Mouse (Mus musculus) c-Kit-positive CD71-positive TER-119-positive erythroid progenitor cells, embryonic 14.5 days (primary cell): ENCODE results near the gene Ankrd33.

Experiments used
- DNase-seq: peaks from one replicate; pipeline ENCODE4 v3.0.0-alpha.2; 2013; ENCODE audit warnings: low spot score

Gene Ankrd33

DNA sequence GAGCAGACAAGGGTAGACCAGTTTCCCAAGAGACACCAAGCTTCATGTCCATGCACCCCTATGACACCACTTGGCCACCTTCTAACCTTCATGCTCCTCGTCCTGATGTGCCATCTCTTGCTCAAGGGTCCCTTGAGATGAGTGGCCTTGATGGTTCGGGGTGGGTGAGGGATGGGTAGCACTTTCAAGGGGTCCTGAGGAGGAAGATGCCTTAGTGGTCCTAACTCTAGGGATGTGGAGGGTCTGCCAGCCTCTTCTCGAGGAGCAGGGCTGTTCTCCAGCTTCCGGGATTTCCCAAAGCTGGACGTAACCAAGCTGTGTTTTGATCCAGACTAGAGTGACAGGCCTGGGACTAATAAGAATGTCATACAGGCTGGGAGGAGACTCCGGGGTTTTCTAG lies 10.0 kb downstream of the Ankrd33 start:
- no peak for DNase-seq

DNA sequence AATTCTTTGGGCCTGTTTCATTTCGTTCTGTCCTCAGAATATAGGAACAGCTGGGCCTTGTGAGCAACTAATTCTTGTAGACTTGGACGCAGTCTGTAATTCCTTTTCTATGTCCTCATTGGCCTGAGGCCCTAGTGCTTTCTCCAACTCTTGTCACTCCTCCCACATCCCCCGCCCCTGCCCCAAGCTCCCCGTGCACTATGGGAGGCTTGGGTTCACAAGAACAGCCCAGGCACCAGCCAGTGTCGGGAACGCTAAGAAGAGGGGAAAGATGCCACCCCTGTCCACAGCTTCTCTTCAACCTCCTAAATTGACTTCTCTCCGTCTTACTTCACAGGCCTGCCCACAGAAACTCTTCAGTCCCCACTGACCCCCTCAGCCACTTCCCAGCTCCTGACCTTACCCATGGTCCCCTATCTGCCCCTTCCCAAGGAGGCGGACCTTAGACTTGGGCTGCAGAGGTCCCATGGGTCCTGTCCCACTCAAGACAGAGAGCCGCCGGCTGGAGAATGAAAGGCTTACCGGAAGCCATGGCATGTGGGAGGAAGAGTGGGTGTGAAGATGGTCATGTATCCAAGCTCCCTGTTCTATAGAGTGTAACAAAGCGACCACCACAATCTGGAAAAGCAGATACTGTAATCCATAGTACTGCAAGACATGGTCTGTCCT lies 11.5 kb downstream of the Ankrd33 start:
- DNase-seq, result no peak

DNA sequence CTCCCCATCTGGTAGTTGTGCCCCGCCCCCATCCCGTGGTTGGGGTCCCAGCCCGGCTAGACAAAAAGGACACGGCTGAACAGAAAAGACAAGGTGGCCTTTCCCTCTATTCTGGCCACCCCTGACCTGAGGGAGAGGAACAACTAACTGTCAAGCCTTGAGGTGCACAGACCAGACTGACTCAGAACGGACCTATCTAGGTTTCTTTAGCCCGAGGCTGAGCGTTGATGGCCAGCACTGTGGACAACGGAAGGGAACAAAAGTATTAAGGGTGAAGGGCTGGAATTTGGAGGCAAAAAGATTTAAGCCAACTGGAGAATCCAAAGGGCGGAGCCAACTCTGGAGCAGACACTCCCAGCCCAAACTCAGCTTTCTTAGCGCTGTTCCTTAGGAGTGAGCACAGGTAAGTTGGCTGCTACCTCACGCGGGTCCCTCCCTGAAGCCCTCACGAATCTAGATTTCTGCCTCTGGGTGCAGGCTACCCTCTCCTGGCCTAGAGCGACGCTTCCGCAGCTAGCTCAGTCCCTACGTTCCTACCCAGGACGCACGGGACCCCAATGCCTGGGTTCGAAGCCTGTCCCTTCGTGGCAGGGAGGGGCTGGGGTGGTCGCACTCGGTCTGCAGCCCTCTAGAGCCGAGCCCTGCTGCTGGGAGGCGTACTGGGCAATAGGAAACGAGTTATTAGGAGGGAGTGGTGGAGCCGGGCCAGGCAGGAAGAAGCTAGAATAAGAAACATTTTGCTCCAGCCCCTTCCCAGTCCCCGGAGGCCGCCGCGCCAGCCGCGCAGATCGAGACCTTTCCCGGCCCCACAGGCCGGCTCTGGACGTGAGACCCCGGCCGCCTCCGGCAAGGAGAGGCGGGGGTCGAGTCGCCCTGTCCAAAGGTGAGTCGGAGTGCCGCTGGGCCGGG lies 12.9 kb downstream of the Ankrd33 start, which contains the start of gene Acvrl1:
Gene Acvrl1, plus strand, starts transcription at position 342 of the 909 bp plus-strand sequence.
- no peak for DNase-seq

DNA sequence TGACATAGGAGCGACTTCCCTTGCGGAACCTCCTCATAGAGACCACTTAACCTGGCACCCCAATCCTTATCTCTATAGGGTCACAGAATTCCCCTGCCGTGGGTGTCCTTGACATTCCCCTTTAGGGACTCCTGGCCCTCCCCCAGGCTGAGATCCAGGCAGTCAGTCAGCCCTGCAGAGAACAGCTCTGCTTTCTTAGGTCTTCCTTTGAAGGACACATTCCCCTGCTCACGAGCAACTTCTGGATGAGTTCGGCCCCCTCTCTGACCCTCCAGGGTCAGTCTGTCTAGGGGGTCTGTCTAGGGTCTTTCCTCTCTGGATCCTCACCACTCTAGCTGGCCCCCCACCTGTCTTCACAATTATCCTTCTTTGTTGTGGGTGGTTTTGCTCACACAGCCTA lies 13.9 kb downstream of the Ankrd33 start:
- no peak for DNase-seq

DNA sequence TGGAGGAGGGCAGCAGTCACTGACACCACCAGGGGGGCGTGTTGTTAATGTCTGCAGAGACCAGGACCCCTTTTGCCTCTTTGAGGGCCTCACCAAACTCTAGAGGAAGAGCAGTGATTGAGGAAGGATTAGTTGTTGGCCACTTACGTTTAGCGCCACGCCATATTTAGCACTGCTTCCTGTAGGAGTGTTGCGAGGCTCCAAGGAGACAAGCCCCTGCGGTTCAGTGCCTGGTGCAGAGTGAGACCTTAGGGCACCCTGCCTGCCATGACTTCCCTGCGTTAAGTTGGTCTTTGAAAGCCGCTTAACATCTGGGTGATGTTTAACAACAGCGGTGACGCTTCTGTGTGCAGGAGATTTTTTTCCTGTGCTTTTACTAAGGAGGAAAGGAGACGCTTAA lies 15.9 kb downstream of the Ankrd33 start:
- no peak for DNase-seq

DNA sequence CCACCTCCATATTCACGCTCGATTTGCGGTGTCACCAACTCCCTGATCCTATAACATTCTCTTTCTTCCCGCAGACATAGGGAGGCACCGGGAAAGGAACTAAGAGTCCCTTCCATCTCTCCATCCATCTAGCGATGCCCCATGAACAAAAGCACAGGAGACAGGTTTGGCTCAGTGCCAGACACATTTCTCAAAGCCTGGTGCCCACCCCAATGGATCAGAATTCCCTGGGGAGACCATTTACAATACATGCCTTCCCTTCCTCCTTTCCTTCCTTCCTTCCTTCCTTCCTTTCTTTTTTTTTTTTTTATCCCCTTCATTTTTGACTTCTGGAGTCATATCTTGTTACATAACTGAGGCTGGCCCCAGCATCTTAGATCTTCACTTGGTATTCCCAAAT lies 16.5 kb downstream of the Ankrd33 start:
- no peak for DNase-seq

DNA sequence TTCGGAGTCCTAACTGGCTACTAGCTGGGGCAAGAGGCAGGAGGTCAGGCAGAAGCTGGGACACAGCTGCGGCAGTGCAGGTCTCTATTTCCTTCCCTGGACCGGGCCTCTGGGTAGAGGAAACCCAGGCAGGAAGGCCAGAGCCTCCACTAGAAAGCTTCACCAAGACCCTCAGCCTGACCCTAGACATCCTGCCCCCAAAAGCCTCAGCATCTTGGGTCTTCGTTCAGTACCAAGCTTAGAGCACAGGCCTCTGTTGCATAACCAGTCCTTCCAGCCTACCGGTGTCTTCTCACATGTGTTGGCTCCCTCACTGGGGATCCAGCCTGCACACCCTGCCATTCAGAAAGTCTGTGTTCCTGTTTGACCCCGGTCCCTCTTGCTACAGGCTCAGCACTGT lies 17.2 kb downstream of the Ankrd33 start:
- no peak for DNase-seq

DNA sequence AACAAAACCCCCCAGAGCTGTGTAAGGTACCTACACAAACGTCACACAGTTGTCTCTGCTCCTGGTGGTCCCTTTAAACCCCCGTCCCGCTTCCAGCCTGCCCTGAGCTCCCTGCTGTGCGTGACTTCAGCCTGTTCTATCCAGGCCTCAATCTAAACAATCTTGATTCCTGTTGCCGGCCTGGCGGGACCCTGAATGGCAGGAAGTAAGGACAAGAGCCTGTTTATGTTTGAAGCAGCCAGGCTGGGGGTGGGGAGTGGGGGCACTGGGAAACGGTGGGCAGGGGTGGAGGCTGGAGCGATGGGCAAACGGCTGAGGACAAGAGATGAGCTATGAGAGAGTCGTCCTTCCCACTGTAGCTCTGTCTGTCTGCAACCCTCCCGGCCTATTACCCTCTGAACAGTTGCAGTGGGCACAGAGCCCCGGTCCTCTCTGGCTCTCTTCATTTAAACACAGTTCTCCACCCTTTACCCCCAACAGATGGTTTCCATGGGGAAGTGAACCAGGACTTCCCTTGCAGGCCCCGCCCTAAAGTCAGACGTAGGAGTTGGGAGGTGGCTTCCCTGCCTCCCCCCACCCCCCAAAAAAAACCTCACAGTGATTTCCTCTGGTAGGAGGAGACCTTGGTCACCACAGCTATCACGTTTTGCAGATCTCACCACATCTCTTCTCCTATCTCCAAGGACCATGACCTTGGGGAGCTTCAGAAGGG lies 18.6 kb downstream of the Ankrd33 start:
- DNase-seq, result no peak

DNA sequence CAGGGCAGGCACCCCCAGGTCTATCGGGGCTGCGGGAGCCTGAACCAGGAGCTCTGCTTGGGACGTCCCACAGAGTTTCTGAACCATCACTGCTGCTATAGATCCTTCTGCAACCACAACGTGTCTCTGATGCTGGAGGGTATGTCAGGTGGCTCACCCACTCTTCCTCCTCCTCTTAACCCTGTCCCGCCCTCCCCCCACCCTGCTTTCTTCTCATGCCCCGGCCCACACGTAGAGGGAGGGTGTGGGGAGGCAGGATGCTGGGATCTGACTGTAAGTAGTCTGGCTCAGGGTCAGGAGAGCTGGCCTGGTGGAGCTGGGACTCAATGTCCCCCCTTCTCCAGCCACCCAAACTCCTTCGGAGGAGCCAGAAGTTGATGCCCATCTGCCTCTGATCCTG lies 19.9 kb downstream of the Ankrd33 start:
- no peak for DNase-seq

DNA sequence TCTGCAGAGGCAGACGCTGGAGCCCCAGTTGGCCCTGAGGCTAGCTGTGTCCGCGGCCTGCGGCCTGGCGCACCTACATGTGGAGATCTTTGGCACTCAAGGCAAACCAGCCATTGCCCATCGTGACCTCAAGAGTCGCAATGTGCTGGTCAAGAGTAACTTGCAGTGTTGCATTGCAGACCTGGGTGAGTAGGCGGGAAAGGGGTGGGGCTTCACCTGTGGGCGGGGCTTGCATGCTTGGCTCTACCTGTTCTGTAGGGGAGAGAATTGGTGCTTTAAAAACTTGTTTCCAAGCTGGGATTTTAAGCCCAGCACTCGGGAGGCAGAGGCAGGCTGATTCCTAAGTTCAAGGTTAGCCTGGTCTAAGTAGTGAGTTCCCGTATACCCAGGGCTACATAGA lies 21.9 kb downstream of the Ankrd33 start:
- no peak for DNase-seq

DNA sequence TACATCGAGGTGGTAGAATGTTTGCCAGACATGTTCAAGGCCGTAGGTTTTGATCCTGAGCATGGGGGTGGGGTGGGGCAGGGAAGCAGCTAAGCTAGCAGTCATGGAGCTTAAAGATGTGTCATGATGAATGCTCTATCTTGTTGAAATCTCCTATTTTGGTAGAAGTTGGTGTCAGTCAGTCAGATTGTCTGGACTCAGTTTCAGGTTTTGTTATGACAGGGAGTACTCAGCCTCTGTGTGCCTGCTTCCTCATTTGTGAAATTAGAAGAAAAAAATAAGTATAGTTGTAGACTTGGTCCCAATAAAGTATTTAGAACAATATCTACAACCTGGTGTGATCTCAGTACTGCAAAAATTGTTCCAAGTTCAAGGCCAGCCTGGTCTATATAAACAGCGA lies 23.1 kb downstream of the Ankrd33 start:
- DNase-seq, result no peak

DNA sequence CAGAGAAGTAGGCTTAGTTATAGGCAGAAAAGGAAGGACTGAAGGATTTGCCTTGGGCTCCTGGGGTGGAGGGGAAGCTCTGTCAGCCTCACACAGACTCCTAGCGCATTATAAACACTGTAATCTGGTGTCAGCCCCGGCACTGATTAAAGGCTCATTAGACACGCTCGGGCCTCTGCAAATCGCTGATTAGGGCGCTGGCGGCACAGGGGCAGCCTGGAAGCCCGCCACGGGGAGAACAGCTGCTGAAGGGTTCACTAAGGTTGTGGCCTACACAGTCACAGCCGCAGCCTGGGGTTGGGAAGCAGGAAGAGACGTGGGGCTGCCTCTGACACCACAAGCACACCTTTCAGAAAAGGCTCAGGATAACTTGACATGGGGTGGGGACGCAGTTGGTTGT lies 24.3 kb downstream of the Ankrd33 start:
- peak; percentile 37 for DNase-seq

DNA sequence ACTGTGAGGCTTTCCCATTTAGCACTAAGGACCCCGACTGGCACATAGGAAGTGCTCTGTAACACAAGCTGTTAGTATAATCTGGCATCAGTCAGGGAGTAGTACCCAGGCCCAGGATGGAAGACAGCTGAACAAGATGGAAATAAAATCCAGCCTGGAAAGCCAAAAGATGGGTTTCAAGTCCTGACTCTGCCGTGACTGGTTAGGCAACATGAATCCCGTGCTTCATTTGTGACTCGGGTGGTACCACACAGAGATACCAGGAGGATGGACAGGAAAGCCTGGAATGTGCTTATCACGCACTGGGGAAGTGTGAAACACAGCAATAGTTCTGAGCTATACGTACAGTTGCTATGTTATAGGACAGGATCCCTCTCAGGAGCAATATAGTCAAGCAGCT lies 25.0 kb downstream of the Ankrd33 start:
- no peak for DNase-seq

DNA sequence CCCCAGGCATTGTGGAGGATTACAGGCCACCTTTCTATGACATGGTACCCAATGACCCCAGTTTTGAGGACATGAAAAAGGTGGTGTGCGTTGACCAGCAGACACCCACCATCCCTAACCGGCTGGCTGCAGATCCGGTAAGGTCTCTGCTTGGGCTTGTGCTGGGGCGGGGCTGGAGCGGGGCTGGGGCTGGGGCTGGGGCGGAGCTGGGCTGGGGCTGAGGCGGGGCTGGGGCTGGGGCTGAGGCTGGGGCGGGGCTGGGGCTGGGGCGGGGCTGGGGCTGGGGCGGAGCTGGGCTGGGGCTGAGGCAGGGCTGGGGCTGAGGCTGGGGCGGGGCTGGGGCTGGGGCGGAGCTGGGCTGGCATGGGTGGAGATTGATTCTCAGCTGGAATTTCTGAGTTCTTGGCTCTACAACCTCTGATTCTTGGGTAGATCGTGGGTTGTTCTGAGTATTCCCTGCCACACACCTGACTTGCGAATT lies 25.5 kb downstream of the Ankrd33 start:
- DNase-seq, result peak; percentile 33

DNA sequence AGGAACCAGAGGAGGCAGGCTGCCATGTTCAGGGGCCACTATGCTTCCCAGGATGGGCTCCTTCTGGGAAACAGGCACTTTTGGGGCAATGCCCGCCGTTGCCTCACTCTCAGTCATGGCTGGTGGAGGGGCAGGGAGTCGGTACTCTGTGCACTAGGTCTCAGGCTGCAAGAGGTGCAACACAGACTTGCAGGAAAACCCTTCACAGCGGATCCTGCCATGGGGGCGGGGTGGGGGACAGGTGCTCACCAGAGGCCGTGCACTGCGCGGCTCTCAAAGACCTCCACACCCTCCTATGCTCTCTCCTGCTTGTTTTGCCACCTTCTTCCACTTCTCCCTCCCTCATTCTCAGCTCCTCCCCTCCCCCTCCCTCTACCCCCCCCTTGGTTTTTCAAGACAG lies 27.1 kb downstream of the Ankrd33 start:
- DNase-seq, result no peak

DNA sequence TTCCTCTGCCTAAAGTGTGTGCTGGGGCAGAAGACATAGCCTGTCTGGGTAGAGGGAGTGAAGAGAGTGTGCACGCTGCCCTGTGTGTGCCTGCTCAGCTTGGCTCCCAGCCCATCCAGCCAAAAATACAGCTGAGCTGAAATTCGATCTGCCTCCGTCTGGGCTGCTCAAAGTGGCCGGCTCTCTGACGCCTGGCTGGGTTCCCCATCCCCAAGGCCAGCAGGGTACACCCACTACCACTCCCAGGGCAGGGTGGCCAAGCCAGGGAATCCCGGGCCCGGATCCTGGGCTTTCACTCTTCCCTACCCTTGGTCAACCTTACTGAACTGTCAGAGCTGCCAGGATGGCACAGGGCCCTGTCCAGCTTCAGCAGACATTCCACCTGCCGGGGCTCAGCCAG lies 27.9 kb downstream of the Ankrd33 start:
- DNase-seq, result no peak

DNA sequence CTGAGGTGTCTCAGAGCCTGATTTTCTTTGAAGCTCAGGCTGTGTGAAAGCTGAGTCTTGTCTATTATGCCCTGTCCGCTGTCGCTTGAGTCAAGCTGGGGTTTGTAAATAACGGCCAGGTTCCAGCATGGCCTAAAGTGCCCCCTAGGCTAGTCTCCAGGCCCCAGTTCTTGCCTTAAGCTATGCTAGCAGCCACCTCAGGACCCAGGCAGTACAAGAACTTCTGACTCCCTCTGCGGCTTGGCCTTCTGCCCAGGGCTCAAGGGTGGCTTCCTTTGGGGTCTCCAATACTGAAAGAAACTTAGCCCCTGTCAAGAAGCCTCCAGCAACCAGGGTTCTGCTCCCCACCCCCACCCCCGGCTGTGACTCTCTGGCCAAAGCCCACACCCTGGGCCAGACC lies 28.6 kb downstream of the Ankrd33 start:
- DNase-seq, result no peak

DNA sequence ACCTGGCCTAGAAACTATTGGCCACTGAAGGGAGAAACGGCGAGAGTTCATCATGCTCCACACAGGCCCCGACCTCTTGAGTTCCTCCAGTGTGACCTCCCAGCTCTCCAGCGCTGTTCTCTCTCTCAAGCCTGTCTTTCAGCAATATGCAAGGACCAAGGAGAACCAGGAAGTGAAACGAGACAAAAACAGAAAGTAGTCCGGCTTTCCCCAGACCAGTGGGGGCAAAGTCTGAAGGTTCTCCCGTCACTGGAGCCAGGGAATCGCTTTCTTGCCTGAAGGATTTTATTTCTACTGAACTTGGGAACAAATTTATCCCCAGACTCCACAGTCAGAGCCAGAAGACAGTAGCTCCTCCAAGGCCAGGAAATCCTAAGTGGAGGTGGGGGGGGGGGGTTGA lies 29.2 kb downstream of the Ankrd33 start:
- DNase-seq, result no peak

DNA sequence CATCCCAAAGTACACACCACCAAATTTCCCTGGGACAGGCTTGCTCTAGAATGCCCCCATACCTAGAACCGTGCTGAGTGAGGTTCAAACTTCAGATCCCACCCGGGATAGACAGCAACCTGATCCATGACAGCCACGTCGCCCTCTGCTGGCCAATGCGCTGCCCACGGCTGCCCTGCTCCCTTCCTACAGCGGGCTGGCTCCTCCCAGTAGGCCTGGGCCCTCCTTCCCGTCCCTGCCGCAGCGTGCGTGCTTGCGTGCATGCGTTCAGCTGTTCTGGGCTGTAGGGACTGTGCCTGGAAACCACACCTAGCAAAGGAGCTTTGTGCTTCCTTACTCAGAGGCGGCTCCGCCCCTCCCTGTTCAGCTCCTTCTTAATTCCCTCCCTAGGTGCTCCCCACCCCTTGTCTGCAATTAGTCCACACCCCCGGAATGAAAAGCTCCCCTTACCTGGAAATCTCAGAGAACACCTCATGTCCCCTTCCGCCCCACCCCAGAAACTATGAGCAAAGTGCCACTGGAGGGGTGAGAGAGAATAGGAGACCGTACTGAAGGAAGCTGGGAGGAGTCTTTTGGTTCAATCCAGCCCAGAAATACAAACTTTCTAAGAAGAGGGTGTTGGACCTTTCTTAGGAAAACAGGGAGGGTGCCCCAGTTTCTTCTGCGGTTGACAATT lies 30.0 kb downstream of the Ankrd33 start:
- peak; percentile 71 for DNase-seq

DNA sequence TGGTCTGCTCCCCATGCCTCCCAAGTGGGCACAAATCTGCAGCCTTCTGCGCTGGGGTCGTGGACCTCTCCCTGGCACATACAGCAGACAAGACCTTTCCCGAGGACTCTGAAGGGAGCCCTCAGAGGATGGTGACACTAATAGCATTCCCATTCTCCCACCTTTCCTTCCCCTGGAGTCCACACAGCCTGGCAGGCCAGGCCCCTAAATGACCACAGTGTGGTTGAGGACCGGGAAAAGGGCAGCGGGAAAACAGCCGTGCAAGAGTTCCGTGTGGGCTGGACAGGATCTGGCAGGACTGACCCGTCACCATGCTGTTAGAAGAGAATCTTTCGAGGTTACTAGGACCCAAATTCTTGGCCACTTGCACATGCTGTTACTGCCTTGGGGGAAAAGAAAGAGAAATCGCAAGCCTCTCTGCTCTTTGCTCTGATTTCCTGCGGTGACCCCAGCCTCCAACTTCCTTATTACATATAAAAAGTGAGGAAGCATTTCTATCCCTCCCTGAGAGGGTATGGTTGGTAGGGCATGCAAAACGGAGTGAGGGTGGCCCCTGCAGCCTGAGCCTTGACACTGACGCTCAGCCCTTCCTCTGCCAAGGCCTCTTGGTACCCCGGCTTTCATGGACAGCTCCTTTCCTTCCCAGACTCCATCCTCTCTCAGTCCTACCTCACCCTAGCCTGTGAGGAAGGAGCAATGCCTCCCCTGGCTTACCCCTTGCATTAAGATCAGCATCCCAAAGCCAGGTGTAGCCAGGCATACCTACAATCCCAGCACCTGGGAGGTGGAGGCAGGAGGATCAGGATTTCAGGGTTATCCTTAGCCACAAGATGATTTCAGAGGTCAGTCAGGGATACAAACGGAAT lies 30.8 kb downstream of the Ankrd33 start:
- no peak for DNase-seq
